Comparison of ENCODE assay signal across 17 mouse cellular contexts in the genomic region with DNA sequence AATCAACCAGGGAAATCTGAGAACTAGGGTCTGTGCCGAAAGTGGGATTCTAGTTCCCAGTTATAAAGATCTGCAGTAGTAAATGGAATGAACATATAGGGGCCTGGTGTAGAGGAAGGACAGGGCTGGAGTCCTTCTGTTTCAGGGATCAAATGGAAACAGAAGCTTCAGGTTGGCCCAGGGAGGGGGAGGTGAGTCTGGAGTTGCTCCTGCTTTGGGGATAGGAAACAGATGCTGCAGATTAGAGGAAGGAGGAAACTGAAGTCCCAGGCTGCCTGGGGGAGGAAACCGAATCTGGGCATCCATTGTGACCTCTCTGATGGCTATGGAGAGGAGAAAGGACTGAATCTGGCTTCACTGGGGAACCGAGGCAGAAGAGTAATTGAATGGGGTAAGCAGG. TPM values are rescaled to one million over a fixed set of nuclear protein-coding genes. Genes with fewer than 3 reads are reported as not detected.
DNase-seq lines count a peak whose midpoint lies in the region; ATAC-seq and TF ChIP-seq lines count a peak whose summit lies in the region.
"Had no signal": no experiment of that assay in that cellular context is flagged by ENCODE, and none has a peak within 500 bp of the region (broad histone marks: within the 10 kb centered on the region; RNA-seq: fewer than 3 reads in every experiment).

No protein-coding gene starts in this region.

- H3K27me3 ChIP-seq in kidney, embryonic 16.5 days (ENCODE audit: insufficient read depth, low read length), result no peaks in the 10 kb centered on the region
- no peaks in the 10 kb centered on the region for H3K27me3 ChIP-seq in embryonic facial prominence, embryonic 12.5 days
- H3K27me3 ChIP-seq in limb, embryonic 14.5 days (ENCODE audit: control insufficient read depth, insufficient read depth, low read length), result no peaks in the 10 kb centered on the region
- H3K27me3 ChIP-seq: CH12.LX; liver, embryonic 12.5 days had no signal

- no peak overlapping the region for H3K4me2 ChIP-seq in kidney, embryonic 16.5 days (replicated peaks; ENCODE audit: low read depth, low read length)
- no peak overlapping the region for H3K4me2 ChIP-seq in embryonic facial prominence, embryonic 12.5 days (replicated peaks)
- no peak overlapping the region for H3K4me2 ChIP-seq in limb, embryonic 14.5 days (replicated peaks; ENCODE audit: low read depth, low read length, severe bottlenecking)
- H3K4me2 ChIP-seq: liver, embryonic 12.5 days had no signal

- no peak for TF ChIP-seq POLR2A in limb, embryonic 14.5 days (IDR thresholded peaks at IDR 0.05; ENCODE audit: borderline replicate concordance, extremely low read depth, insufficient read depth, insufficient read length)

- H3K9ac ChIP-seq in kidney, embryonic 16.5 days (replicated peaks; ENCODE audit: low read length), result no peak overlapping the region
- H3K9ac ChIP-seq in embryonic facial prominence, embryonic 12.5 days, result no peak overlapping the region
- H3K9ac ChIP-seq in limb, embryonic 14.5 days (ENCODE audit: low read depth, low read length, severe bottlenecking), result no peak overlapping the region
- H3K9ac ChIP-seq: liver, embryonic 12.5 days had no signal

- H3K4me3 ChIP-seq in kidney, embryonic 16.5 days (ENCODE audit: low read length), result no peak overlapping the region
- no peak overlapping the region for H3K4me3 ChIP-seq in embryonic facial prominence, embryonic 12.5 days
- H3K4me3 ChIP-seq in limb, embryonic 14.5 days (replicated peaks; ENCODE audit: low read length), result no peak overlapping the region
- H3K4me3 ChIP-seq: liver, embryonic 12.5 days had no signal

- ATAC-seq in kidney, embryonic 16.5 days (ENCODE audit: low FRiP score, low TSS enrichment), result no peak
- no peak for ATAC-seq in embryonic facial prominence, embryonic 12.5 days (ENCODE audit: insufficient number of reproducible peaks, insufficient read depth, low FRiP score, low TSS enrichment)
- ATAC-seq in limb, embryonic 14.5 days (ENCODE audit: low FRiP score, low read depth), result no peak
- ATAC-seq: activated CD4-positive, CD25-positive, alpha-beta regulatory T cell, adult 4 months; liver, embryonic 12.5 days had no signal

- WGBS in kidney, embryonic 16.5 days, result 11% methylated on average over 3 of the region's 3 CpGs
- 5% methylated on average over 3 of the region's 3 CpGs for WGBS in embryonic facial prominence, embryonic 12.5 days
- WGBS in limb, embryonic 14.5 days, result 25% methylated on average over 3 of the region's 3 CpGs

- no peaks in the 10 kb centered on the region for H3K36me3 ChIP-seq in kidney, embryonic 16.5 days (ENCODE audit: insufficient read depth, low read length)
- no peaks in the 10 kb centered on the region for H3K36me3 ChIP-seq in embryonic facial prominence, embryonic 12.5 days
- no peaks in the 10 kb centered on the region for H3K36me3 ChIP-seq in limb, embryonic 14.5 days (ENCODE audit: control insufficient read depth, insufficient read depth, low read length)
- H3K36me3 ChIP-seq: liver, embryonic 12.5 days had no signal

- peak; percentile 25 for DNase-seq in kidney, postnatal 10 days
- DNase-seq in embryo, embryonic 10 days (ENCODE audit: low spot score), result peak; percentile 54
- DNase-seq in limb, embryonic 14.5 days (ENCODE audit: low spot score), result no peak
- no peak for DNase-seq in urinary bladder, postnatal 14 days (ENCODE audit: low spot score)
- DNase-seq in adrenal gland, postnatal 10 days, result no peak
- DNase-seq: cerebellum, postnatal 10 days; right cerebral cortex, postnatal 4 days had no signal

- H3K9me3 ChIP-seq in kidney, embryonic 16.5 days (ENCODE audit: low read length), result no peaks in the 10 kb centered on the region
- no peaks in the 10 kb centered on the region for H3K9me3 ChIP-seq in embryonic facial prominence, embryonic 12.5 days
- H3K9me3 ChIP-seq in limb, embryonic 14.5 days (ENCODE audit: control insufficient read depth, low read length), result no peaks in the 10 kb centered on the region
- H3K9me3 ChIP-seq: liver, embryonic 12.5 days had no signal

- H3K4me1 ChIP-seq in kidney, embryonic 16.5 days (ENCODE audit: insufficient read depth, low read length), result peaks cover 6% of the 10 kb centered on the region; the same call in 1 of the 2 replicates
- H3K4me1 ChIP-seq in embryonic facial prominence, embryonic 12.5 days, result peaks cover 17% of the 10 kb centered on the region
- H3K4me1 ChIP-seq in limb, embryonic 14.5 days (ENCODE audit: control insufficient read depth, insufficient read depth, low read length), result peaks cover 13% of the 10 kb centered on the region

- no peak overlapping the region for H3K27ac ChIP-seq in kidney, embryonic 16.5 days (ENCODE audit: low read length)
- H3K27ac ChIP-seq in embryonic facial prominence, embryonic 12.5 days, result peak overlapping the region; percentile 71
- 0 out of 2 replicates have a peak overlapping the region, but pooled peaks have one; percentile 34 for H3K27ac ChIP-seq in limb, embryonic 14.5 days (replicated peaks; ENCODE audit: low read depth, low read length)
- H3K27ac ChIP-seq: liver, embryonic 12.5 days had no signal

RNA-seq across cellular contexts. Expression of a gene that starts 11.1 kb away (rescaled TPM):
- polyA plus RNA-seq in kidney, embryonic 16.5 days (2015; fragmentation: Nextera tagmentation; extraction: Ambion mirVana), result 10.5 and 10.8 TPM in 2 replicates
- 7.2 and 7.4 TPM in 2 replicates for polyA plus RNA-seq in embryonic facial prominence, embryonic 12.5 days (2016; fragmentation: Nextera tagmentation; extraction: Ambion mirVana)
- polyA plus RNA-seq in limb, embryonic 14.5 days (2012; rRNA removed), result 5.9 and 9.2 TPM in 2 replicates
- polyA plus RNA-seq in limb, embryonic 14.5 days (2014; fragmentation: Nextera tagmentation; extraction: Ambion mirVana), result 10.7 and 13.3 TPM in 2 replicates
- total RNA-seq in adrenal gland, postnatal 10 days (2021), result 10 to 100 TPM; 83.3 to 97.3 TPM

RNA-seq across cellular contexts. Expression of a gene that starts 38.6 kb away (rescaled TPM):
- polyA plus RNA-seq in kidney, embryonic 16.5 days (2015; fragmentation: Nextera tagmentation; extraction: Ambion mirVana), result 1.6 and 2.3 TPM in 2 replicates
- 0.11 and 0.17 TPM in 2 replicates for polyA plus RNA-seq in embryonic facial prominence, embryonic 12.5 days (2016; fragmentation: Nextera tagmentation; extraction: Ambion mirVana)
- polyA plus RNA-seq in limb, embryonic 14.5 days (2012; rRNA removed), result 1.1 and 1.8 TPM in 2 replicates
- 0.36 and 0.77 TPM in 2 replicates for polyA plus RNA-seq in limb, embryonic 14.5 days (2014; fragmentation: Nextera tagmentation; extraction: Ambion mirVana)
- 10 to 100 TPM; 20.3 to 29.6 TPM for total RNA-seq in adrenal gland, postnatal 10 days (2021)
- total RNA-seq: CH12.LX; hematopoietic stem cell, adult 5-6 weeks; megakaryocyte-erythroid progenitor cell, adult 5-6 weeks had no signal
- polyA plus RNA-seq: activated CD4-positive, CD25-positive, alpha-beta regulatory T cell, adult 4 months; liver, embryonic 12.5 days had no signal

RNA-seq across cellular contexts. Expression of a gene that starts 44.0 kb away (rescaled TPM):
- 0.41 TPM in 1 of 2 replicates, not detected in the other for polyA plus RNA-seq in kidney, embryonic 16.5 days (2015; fragmentation: Nextera tagmentation; extraction: Ambion mirVana)
- not detected in 2 replicates for polyA plus RNA-seq in embryonic facial prominence, embryonic 12.5 days (2016; fragmentation: Nextera tagmentation; extraction: Ambion mirVana)
- not detected in 2 replicates for polyA plus RNA-seq in limb, embryonic 14.5 days (2012; rRNA removed)
- 0.19 TPM in 1 of 2 replicates, not detected in the other for polyA plus RNA-seq in limb, embryonic 14.5 days (2014; fragmentation: Nextera tagmentation; extraction: Ambion mirVana)
- under 1 TPM in 1 of 2 experiments, not detected in 1; 0.39 TPM for total RNA-seq in adrenal gland, postnatal 10 days (2021)
- total RNA-seq: CH12.LX; hematopoietic stem cell, adult 5-6 weeks; left cerebral cortex, adult 18-20 months; megakaryocyte-erythroid progenitor cell, adult 5-6 weeks had no signal
- polyA plus RNA-seq: activated CD4-positive, CD25-positive, alpha-beta regulatory T cell, adult 4 months; intestine, embryonic 14.5 days; liver, embryonic 12.5 days; stomach, embryonic 14.5 days had no signal

Comparison
In these comparisons a context has a peak if more than half of its experiments do, and no peak if none do; other contexts are left out.
1. DNase-seq: peak in kidney, postnatal 10 days (single experiment) and embryo, embryonic 10 days (single experiment); none in limb, embryonic 14.5 days (single experiment), urinary bladder, postnatal 14 days (single experiment) and adrenal gland, postnatal 10 days (single experiment).